Mouse (Mus musculus) embryonic fibroblast, embryonic 13.5 days (primary cell): Measurements from ENCODE around the gene Smox.
A peak's percentile ranks its signal among the peaks of the same experiment; 100 is the strongest.

Experiments
- CTCF ChIP-seq: IDR thresholded peaks from 2 replicates; pipeline ENCODE4 v1.5.1; 2011; ENCODE audit warnings: mild to moderate bottlenecking, control low read depth, low read length, moderate library complexity, borderline replicate concordance; ENCODE audit not compliant: insufficient read depth
- POLR2A ChIP-seq: IDR thresholded peaks from 2 replicates; pipeline ENCODE4 v1.6.1; 2011; ENCODE audit warnings: low read depth, mild to moderate bottlenecking, control low read depth, low read length, moderate library complexity

DNA sequence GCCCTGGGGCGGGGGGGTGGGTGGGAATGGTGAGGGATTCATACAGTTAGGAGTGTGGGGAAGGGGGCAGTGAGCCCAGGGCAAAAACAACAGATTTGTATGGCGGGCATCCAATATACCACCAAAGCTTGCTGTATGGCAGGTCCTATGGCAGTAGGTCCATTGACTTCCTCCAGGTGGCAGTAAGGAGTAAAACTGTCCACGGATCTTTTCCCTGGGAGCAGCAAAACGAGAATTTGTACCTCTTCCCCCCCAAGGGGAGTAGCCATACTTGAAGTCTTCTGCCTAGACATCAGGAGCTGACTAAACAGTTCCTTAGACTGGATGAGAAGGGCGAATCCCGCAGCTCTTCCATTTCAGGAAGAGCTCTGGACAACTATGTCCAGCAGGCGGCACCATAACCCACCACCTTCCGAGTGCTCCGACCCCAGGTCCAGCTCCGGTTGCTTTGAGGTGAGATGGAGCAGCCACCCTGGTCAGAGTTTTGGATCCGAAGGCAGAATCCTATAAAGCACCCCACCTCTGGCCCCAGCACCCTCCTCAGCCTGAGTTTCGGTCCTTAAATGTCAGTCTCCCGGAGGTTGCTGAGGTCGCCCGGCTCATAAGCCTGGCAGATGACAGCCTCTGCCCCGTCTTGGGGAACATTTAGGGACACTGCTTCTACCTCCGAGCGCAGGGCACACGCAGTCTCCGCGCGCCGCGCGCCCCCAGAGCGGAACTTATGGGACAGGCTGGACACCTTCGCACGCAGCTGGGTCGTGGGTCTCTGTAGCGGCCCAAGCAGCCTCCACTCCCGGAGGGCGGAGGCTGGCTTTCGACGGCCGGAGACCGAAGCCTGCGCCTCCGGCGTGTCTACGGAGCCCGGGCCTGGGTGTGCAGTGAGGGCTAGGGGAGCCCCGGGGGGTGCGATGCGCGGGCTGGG is 54.4 kb downstream of the Smox start:
- TF ChIP-seq POLR2A = no peak
- TF ChIP-seq CTCF = peak; percentile 37
